8 mouse cellular contexts compared by ENCODE assay signal in genomic region chr9:25253478-25253824, GRCm38 (mm10). TPM values are rescaled to one million over a fixed set of nuclear protein-coding genes. Genes with fewer than 3 reads are reported as not detected.
DNase-seq lines count a peak whose midpoint lies in the region; ATAC-seq and TF ChIP-seq lines count a peak whose summit lies in the region.

No protein-coding gene starts in this region.

- H3K79me3 ChIP-seq in C2C12 (ENCODE audit: low read depth): peaks cover 57% of the 10 kb centered on the region

- 7% methylated on average over 3 of the region's 3 CpGs for WGBS in heart, embryonic 11.5 days (ENCODE audit: insufficient replicate concordance)
- 9% methylated on average over 3 of the region's 3 CpGs for WGBS in forebrain, embryonic 13.5 days
- 7% methylated on average over 3 of the region's 3 CpGs for WGBS in liver, embryonic 14.5 days (ENCODE audit: insufficient replicate concordance)

- TF ChIP-seq CTCF in C2C12 (IDR thresholded peaks at IDR 0.05; ENCODE audit: control insufficient read depth, insufficient read depth, insufficient read length): no peak
- no peak for TF ChIP-seq CTCF in liver, embryonic 14.5 days (IDR thresholded peaks at IDR 0.05; ENCODE audit: low read depth)

- H3K9me3 ChIP-seq in heart, embryonic 11.5 days (replicated peaks; ENCODE audit: control insufficient read depth, low read length): no peaks in the 10 kb centered on the region
- no peaks in the 10 kb centered on the region for H3K9me3 ChIP-seq in forebrain, embryonic 13.5 days (replicated peaks)
- no peaks in the 10 kb centered on the region for H3K9me3 ChIP-seq in liver, embryonic 14.5 days (ENCODE audit: control insufficient read depth, low read length)

- no peaks in the 10 kb centered on the region for H3K36me3 ChIP-seq in heart, embryonic 11.5 days (ENCODE audit: control insufficient read depth, insufficient read depth, low read length)
- peaks cover 4% of the 10 kb centered on the region for H3K36me3 ChIP-seq in C2C12 (ENCODE audit: control insufficient read depth, insufficient read depth)
- H3K36me3 ChIP-seq in forebrain, embryonic 13.5 days (ENCODE audit: poor library complexity, severe bottlenecking): no peaks in the 10 kb centered on the region
- no peaks in the 10 kb centered on the region for H3K36me3 ChIP-seq in liver, embryonic 14.5 days (replicated peaks; ENCODE audit: control insufficient read depth, insufficient read depth, low read depth)

- DNase-seq in heart, adult 11 months: no peak
- DNase-seq in liver, embryonic 14.5 days (ENCODE audit: low read depth in 3 of 3, low spot score in 3 of 3): no peak
- DNase-seq in layer of hippocampus, adult 11-12 months (ENCODE audit: low spot score): no peak
- no peak for DNase-seq in embryo, embryonic 10 days (ENCODE audit: low spot score)
- no peak for DNase-seq in ovary, postnatal 14 days (ENCODE audit: low spot score)

- ATAC-seq in heart, embryonic 11.5 days (replicated peaks; ENCODE audit: insufficient number of reproducible peaks, low FRiP score, low TSS enrichment): no peak
- no peak for ATAC-seq in forebrain, embryonic 13.5 days
- no peak for ATAC-seq in liver, embryonic 14.5 days (ENCODE audit: insufficient read depth)

- no peaks in the 10 kb centered on the region for H3K27me3 ChIP-seq in heart, embryonic 11.5 days (ENCODE audit: control insufficient read depth, insufficient read depth, low read length)
- H3K27me3 ChIP-seq in C2C12 (ENCODE audit: control insufficient read depth, insufficient read depth, insufficient read length): no peaks in the 10 kb centered on the region
- no peaks in the 10 kb centered on the region for H3K27me3 ChIP-seq in forebrain, embryonic 13.5 days
- no peaks in the 10 kb centered on the region for H3K27me3 ChIP-seq in liver, embryonic 14.5 days (ENCODE audit: control insufficient read depth, insufficient read depth, low read length)

- peaks cover 11% of the 10 kb centered on the region for H3K4me1 ChIP-seq in heart, embryonic 11.5 days (ENCODE audit: control insufficient read depth, insufficient read depth, low read length)
- H3K4me1 ChIP-seq in forebrain, embryonic 13.5 days: peaks cover 33% of the 10 kb centered on the region
- H3K4me1 ChIP-seq in liver, embryonic 14.5 days (replicated peaks; ENCODE audit: control insufficient read depth in 2 of 2, insufficient read depth in 2 of 2, low read length in 1 of 2): peaks cover 10 to 13% of the 10 kb centered on the region in 2 experiments

- peak overlapping the region; percentile 100 for H3K4me3 ChIP-seq in heart, embryonic 11.5 days (ENCODE audit: low read depth, low read length)
- H3K4me3 ChIP-seq in C2C12 (ENCODE audit: insufficient read depth, poor library complexity, severe bottlenecking): peak overlapping the region; percentile 64
- H3K4me3 ChIP-seq in forebrain, embryonic 13.5 days: peak overlapping the region; percentile 98
- peak overlapping the region; percentile 95 to 96 for H3K4me3 ChIP-seq in liver, embryonic 14.5 days (ENCODE audit: insufficient read depth in 1 of 2, low read depth in 2 of 2, low read length in 2 of 2)

- TF ChIP-seq EP300 in liver, embryonic 14.5 days (IDR thresholded peaks at IDR 0.05; ENCODE audit: low read depth): no peak

- H3K4me2 ChIP-seq in heart, embryonic 11.5 days: peak overlapping the region; percentile 86
- peak overlapping the region; percentile 74 for H3K4me2 ChIP-seq in forebrain, embryonic 13.5 days
- peak overlapping the region; percentile 74 for H3K4me2 ChIP-seq in liver, embryonic 14.5 days (ENCODE audit: low read depth)

- peak overlapping the region; percentile 91 for H3ac ChIP-seq in C2C12 (ENCODE audit: control insufficient read depth, insufficient read length, low read depth)

- peaks cover 76% of the 10 kb centered on the region for H3K79me2 ChIP-seq in C2C12 (ENCODE audit: control insufficient read depth, insufficient read depth)

- peak overlapping the region; percentile 96 for H3K9ac ChIP-seq in heart, embryonic 11.5 days (ENCODE audit: low read depth, low read length)
- H3K9ac ChIP-seq in forebrain, embryonic 13.5 days: peak overlapping the region; percentile 96
- peak overlapping the region; percentile 98 for H3K9ac ChIP-seq in liver, embryonic 14.5 days (replicated peaks)

- peak overlapping the region; percentile 100 for H3K27ac ChIP-seq in heart, embryonic 11.5 days (ENCODE audit: low read depth, low read length)
- H3K27ac ChIP-seq in forebrain, embryonic 13.5 days: peak overlapping the region; percentile 98
- H3K27ac ChIP-seq in liver, embryonic 14.5 days: peak overlapping the region; percentile 92

TF ChIP-seq in C2C12, 6 proteins besides CTCF, POLR2A, EP300 and RAD21:
- TF ChIP-seq USF1 (IDR thresholded peaks at IDR 0.05; ENCODE audit: low read depth): no peak
- no peak for TF ChIP-seq FOSL1 (IDR thresholded peaks at IDR 0.05; ENCODE audit: insufficient read depth, low read length, poor library complexity, severe bottlenecking)
- no peak for TF ChIP-seq CEBPB (IDR thresholded peaks at IDR 0.05; ENCODE audit: low read depth)
- no peak for TF ChIP-seq MYOD1 (IDR thresholded peaks at IDR 0.05; ENCODE audit: control insufficient read depth, insufficient read length, low read depth)
- TF ChIP-seq MAX (IDR thresholded peaks at IDR 0.05): no peak
- TF ChIP-seq MYOG (IDR thresholded peaks at IDR 0.05; ENCODE audit: control insufficient read depth, extremely low read depth, insufficient read length): no peak

RNA-seq across cellular contexts. Expression of gene Sept7, which starts 1.2 kb away (rescaled TPM):
- polyA plus RNA-seq in heart, embryonic 11.5 days (2014; fragmentation: Nextera tagmentation; extraction: Ambion mirVana): 284 and 324 TPM in 2 replicates
- 38.9 TPM for polyA plus RNA-seq in C2C12 (2012; fragmentation: generic; extraction: Trizol)
- 267 and 275 TPM in 2 replicates for polyA plus RNA-seq in forebrain, embryonic 13.5 days (2015; fragmentation: Nextera tagmentation; extraction: Ambion mirVana)
- polyA plus RNA-seq in liver, embryonic 14.5 days (2012; rRNA removed): 17.9 and 32.6 TPM in 2 replicates
- polyA plus RNA-seq in liver, embryonic 14.5 days (2014; fragmentation: Nextera tagmentation; extraction: Ambion mirVana): 86.3 and 92.0 TPM in 2 replicates
